Mouse (Mus musculus): Measurements from ENCODE around the gene Ccdc33.

GRCm38 (mm10) chr9:58087277-58087998 lies 31.2 kb downstream of the Ccdc33 start:
- no peak for TF ChIP-seq CTCF (IDR thresholded peaks at IDR 0.05; ENCODE audit: borderline replicate concordance, insufficient read depth, low read depth, low read length)
- no peak for TF ChIP-seq POLR2A (IDR thresholded peaks at IDR 0.05; ENCODE audit: borderline replicate concordance, insufficient read depth, low read length)

Measured in cerebellum, adult 2 months (tissue).